Mouse (Mus musculus): Measurements from ENCODE around the gene Gad2.

DNA sequence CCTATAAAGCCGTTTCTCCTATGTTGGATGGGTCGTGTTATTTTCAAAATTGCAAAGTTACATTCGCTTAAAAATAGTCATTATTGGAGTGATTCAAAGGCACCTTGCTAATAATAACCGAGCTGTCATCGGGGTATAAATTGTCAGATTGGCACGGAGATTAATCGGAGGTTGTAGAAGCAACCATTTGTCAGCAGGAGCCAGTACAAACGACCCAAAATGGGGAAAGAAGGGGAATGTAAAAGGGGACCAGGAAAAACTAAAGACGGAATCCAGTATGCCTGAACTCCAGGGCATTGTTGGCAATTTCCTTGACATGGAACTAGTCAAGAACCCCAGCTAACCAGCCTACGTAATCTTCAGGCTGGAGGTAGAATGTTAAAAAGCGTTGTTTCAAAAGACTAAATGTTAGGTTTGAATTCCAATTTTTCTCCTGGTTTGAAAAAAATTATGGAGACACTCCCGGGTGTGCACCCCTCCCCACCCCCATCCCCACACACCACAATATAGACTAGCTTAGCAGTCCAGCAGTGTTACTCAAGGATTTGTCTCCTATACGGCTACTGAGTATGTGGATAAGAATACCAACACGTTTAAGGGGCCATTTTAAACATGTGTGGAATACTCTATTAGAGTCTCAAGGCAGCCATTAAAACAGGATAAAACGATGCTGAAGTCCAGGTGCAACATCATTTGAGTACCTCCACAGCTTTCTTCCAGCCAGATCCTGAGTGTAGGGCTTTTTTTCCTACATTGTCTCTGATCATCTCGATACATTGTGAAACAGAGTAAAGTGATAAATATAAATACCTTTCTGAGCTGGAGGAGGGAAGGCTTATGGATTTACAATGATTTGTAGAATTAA lies 3.3 kb downstream of the Gad2 start:
- no peak for TF ChIP-seq CTCF (IDR thresholded peaks at IDR 0.05; ENCODE audit: low read depth, low read length)
- no peak for TF ChIP-seq TAL1 (conservative IDR thresholded peaks at IDR 0.05; ENCODE audit: low read depth, low read length)
- no peak for TF ChIP-seq GATA1 (IDR thresholded peaks at IDR 0.05; ENCODE audit: borderline replicate concordance, low read length)
